10 mouse cellular contexts compared by ENCODE assay signal in genomic region chr16:17914307-17915249, GRCm38 (mm10). TPM values are rescaled to one million over a fixed set of nuclear protein-coding genes. Genes with fewer than 3 reads are reported as not detected.
DNase-seq lines count a peak whose midpoint lies in the region; ATAC-seq and TF ChIP-seq lines count a peak whose summit lies in the region.
"Had no signal": no experiment of that assay in that cellular context is flagged by ENCODE, and none has a peak within 500 bp of the region (broad histone marks: within the 10 kb centered on the region; RNA-seq: fewer than 3 reads in every experiment).

Gene Gsc2, minus strand, starts transcription at chr16:17915059.

- no peak within 1 kb of the TSS for H3K9ac ChIP-seq in heart, adult 2 months (ENCODE audit: low read depth, low read length)
- peak within 1 kb of the TSS; percentile 60 for H3K9ac ChIP-seq in limb, embryonic 13.5 days
- H3K9ac ChIP-seq in neural tube, embryonic 12.5 days, result peak within 1 kb of the TSS; percentile 42

- intact Hi-C loops in heart, adult 2 months (cut with DNase I), result loop anchor here (5.0 kb wide), 1 partner anchor 133 kb away; no protein-coding TSS in a partner anchor

- peaks cover 5% of the 10 kb centered on the region for H3K4me1 ChIP-seq in heart, adult 2 months (ENCODE audit: control insufficient read depth, insufficient read depth, low read length)
- H3K4me1 ChIP-seq in embryonic fibroblast, embryonic 13.5 days (ENCODE audit: control insufficient read depth, insufficient read depth, low read length), result peaks cover 5% of the 10 kb centered on the region; the same call in 1 of the 2 replicates
- peaks cover 24% of the 10 kb centered on the region for H3K4me1 ChIP-seq in limb, embryonic 13.5 days
- H3K4me1 ChIP-seq in neural tube, embryonic 12.5 days, result peaks cover 19% of the 10 kb centered on the region

- no peak for TF ChIP-seq CTCF in heart, adult 2 months (IDR thresholded peaks at IDR 0.05)
- TF ChIP-seq CTCF in embryonic fibroblast, embryonic 13.5 days (IDR thresholded peaks at IDR 0.05; ENCODE audit: borderline replicate concordance, insufficient read depth, low read length), result no peak

- peak within 1 kb of the TSS; percentile 72 for H3K4me2 ChIP-seq in limb, embryonic 13.5 days (replicated peaks)
- peak within 1 kb of the TSS; percentile 62 for H3K4me2 ChIP-seq in neural tube, embryonic 12.5 days (replicated peaks)

- no peak for TF ChIP-seq POLR2A in heart, adult 2 months (IDR thresholded peaks at IDR 0.05; ENCODE audit: insufficient read depth, low read depth, low read length)
- no peak for TF ChIP-seq POLR2A in embryonic fibroblast, embryonic 13.5 days (IDR thresholded peaks at IDR 0.05; ENCODE audit: low read depth, low read length)

- H3K27ac ChIP-seq in heart, adult 2 months, result no peak within 1 kb of the TSS
- no peak within 1 kb of the TSS for H3K27ac ChIP-seq in embryonic fibroblast, embryonic 13.5 days (ENCODE audit: insufficient read depth, low read length)
- H3K27ac ChIP-seq in limb, embryonic 13.5 days, result no peak within 1 kb of the TSS
- no peak within 1 kb of the TSS for H3K27ac ChIP-seq in neural tube, embryonic 12.5 days

- H3K9me3 ChIP-seq in limb, embryonic 13.5 days, result no peaks in the 10 kb centered on the region
- H3K9me3 ChIP-seq in neural tube, embryonic 12.5 days, result no peaks in the 10 kb centered on the region

- H3K27me3 ChIP-seq in heart, adult 2 months (ENCODE audit: control insufficient read depth, insufficient read depth, low read length), result peaks cover 10% of the 10 kb centered on the region
- H3K27me3 ChIP-seq in limb, embryonic 13.5 days, result peaks cover 79% of the 10 kb centered on the region
- H3K27me3 ChIP-seq in neural tube, embryonic 12.5 days (replicated peaks), result peaks cover 65% of the 10 kb centered on the region

- H3K79me2 ChIP-seq in heart, adult 2 months (replicated peaks; ENCODE audit: control insufficient read depth, insufficient read depth, low read length), result no peaks in the 10 kb centered on the region

- ATAC-seq in limb, embryonic 13.5 days (ENCODE audit: low FRiP score, low read depth), result no peak
- no peak for ATAC-seq in neural tube, embryonic 12.5 days (ENCODE audit: low FRiP score, low read depth)

- no peak for DNase-seq in heart, adult 2 months
- no peak for DNase-seq in heart, adult 8-10 months (ENCODE audit: low spot score)
- DNase-seq in CD4-positive helper T cell, adult 2 months (ENCODE audit: low read depth, low spot score), result peak; percentile 38
- no peak for DNase-seq in layer of hippocampus, adult 8-10 months (ENCODE audit: low spot score in 2 of 2)
- DNase-seq in frontal cortex, postnatal 36 days (ENCODE audit: low spot score in 2 of 2), result no peak

- WGBS in heart, adult 2 months, result 1% methylated on average over 106 of the region's 106 CpGs
- under 1% methylated on average over 106 of the region's 106 CpGs for WGBS in limb, embryonic 13.5 days
- under 1% methylated on average over 103 of the region's 106 CpGs for WGBS in neural tube, embryonic 12.5 days

- peak within 1 kb of the TSS; percentile 12; the same call in 1 of the 2 replicates for H3K4me3 ChIP-seq in heart, adult 2 months
- H3K4me3 ChIP-seq in embryonic fibroblast, embryonic 13.5 days (ENCODE audit: insufficient read depth, low read length), result peak within 1 kb of the TSS; percentile 16; the same call in 1 of the 2 replicates
- H3K4me3 ChIP-seq in limb, embryonic 13.5 days, result peak within 1 kb of the TSS; percentile 45
- H3K4me3 ChIP-seq in neural tube, embryonic 12.5 days, result peak within 1 kb of the TSS; percentile 35

- no peak for TF ChIP-seq EP300 in heart, adult 2 months (IDR thresholded peaks at IDR 0.05; ENCODE audit: insufficient read depth, low read depth, low read length)

- no peaks in the 10 kb centered on the region for H3K36me3 ChIP-seq in heart, adult 2 months (ENCODE audit: control insufficient read depth, insufficient read depth, low read length)
- no peaks in the 10 kb centered on the region for H3K36me3 ChIP-seq in limb, embryonic 13.5 days
- no peaks in the 10 kb centered on the region for H3K36me3 ChIP-seq in neural tube, embryonic 12.5 days

RNA-seq across cellular contexts. Expression of gene Gsc2, which starts in this region (rescaled TPM):
- total RNA-seq in heart, adult 2 months (2021), result not detected
- polyA plus RNA-seq in heart, adult 2 months (2012; rRNA removed), result not detected in 2 replicates
- total RNA-seq in heart, adult 8-10 months (2022), result not detected
- polyA plus RNA-seq in embryonic fibroblast, embryonic 13.5 days (2011; ENCODE audit: insufficient read length, low read depth, missing spikeins), result not detected in 2 replicates
- 0.13 TPM in 1 of 2 replicates, not detected in the other for polyA plus RNA-seq in limb, embryonic 13.5 days (2015; fragmentation: Nextera tagmentation; extraction: Ambion mirVana)
- polyA plus RNA-seq in neural tube, embryonic 12.5 days (2016; fragmentation: Nextera tagmentation; extraction: Ambion mirVana), result not detected in 2 replicates
- not detected for total RNA-seq in layer of hippocampus, adult 8-10 months (2022)
- total RNA-seq: CH12.LX had no signal
- polyA plus RNA-seq: large intestine, adult 2 months had no signal
